Mouse (Mus musculus) megakaryocyte, embryonic 14.5 days (primary cell): ENCODE data around the gene Pafah1b1.

Experiments used
- FLI1 ChIP-seq: IDR thresholded peaks from 2 replicates; pipeline ENCODE4 v1.6.1; 2012; ENCODE audit warnings: low read length, inconsistent platforms, mixed read lengths
- GATA1 ChIP-seq: IDR thresholded peaks from 3 replicates; pipeline ENCODE4 v1.6.1; 2012; ENCODE audit warnings: mixed read lengths, low read length, inconsistent platforms, borderline replicate concordance

GRCm38 (mm10) chr11:74674713-74675112, 49.8 kb downstream of the Pafah1b1 start:
- TF ChIP-seq GATA1 = no peak
- TF ChIP-seq FLI1 = no peak
